Mouse (Mus musculus): ENCODE measurements around the gene Rusc1. TPM values are rescaled to one million over a fixed set of nuclear protein-coding genes. Genes with fewer than 3 reads are reported as not detected.

Gene Rusc1
- polyA plus RNA-seq, 1 experiment: 13.6 TPM

GRCm38 (mm10) chr3:89113058-89113457, 19.9 kb upstream of the Rusc1 start:
- H3K4me3 ChIP-seq (ENCODE audit: low read depth, low read length): no peak overlapping the region
- no peaks in the 10 kb centered on the region for H3K4me1 ChIP-seq (ENCODE audit: control insufficient read depth, insufficient read depth, low read length)
- H3K27ac ChIP-seq (ENCODE audit: insufficient read depth, low read length): no peak overlapping the region
- no peak for TF ChIP-seq EP300 (IDR thresholded peaks at IDR 0.05; ENCODE audit: insufficient read depth, low read depth, low read length)
- TF ChIP-seq POLR2A (IDR thresholded peaks at IDR 0.05; ENCODE audit: insufficient read depth, low read length): no peak
- no peak for TF ChIP-seq CTCF (IDR thresholded peaks at IDR 0.05; ENCODE audit: low read depth, low read length)
- no peaks in the 10 kb centered on the region for H3K9me3 ChIP-seq (replicated peaks; ENCODE audit: control insufficient read depth, insufficient read depth, low read length, poor library complexity, severe bottlenecking)
- no peak overlapping the region for H3K9ac ChIP-seq (ENCODE audit: low read depth, poor library complexity, severe bottlenecking)
- no peaks in the 10 kb centered on the region for H3K36me3 ChIP-seq (ENCODE audit: control insufficient read depth, insufficient read depth, low read length, poor library complexity, severe bottlenecking)
- H3K27me3 ChIP-seq (ENCODE audit: control insufficient read depth, insufficient read depth, low read length, poor library complexity, severe bottlenecking): no peaks in the 10 kb centered on the region

GRCm38 (mm10) chr3:89108146-89108545, 15.0 kb upstream of the Rusc1 start:
- no peaks in the 10 kb centered on the region for H3K27me3 ChIP-seq (ENCODE audit: control insufficient read depth, insufficient read depth, low read length, poor library complexity, severe bottlenecking)
- H3K4me1 ChIP-seq (ENCODE audit: control insufficient read depth, insufficient read depth, low read length): no peaks in the 10 kb centered on the region
- no peak overlapping the region for H3K4me3 ChIP-seq (ENCODE audit: low read depth, low read length)
- no peak overlapping the region for H3K27ac ChIP-seq (ENCODE audit: insufficient read depth, low read length)
- no peaks in the 10 kb centered on the region for H3K9me3 ChIP-seq (replicated peaks; ENCODE audit: control insufficient read depth, insufficient read depth, low read length, poor library complexity, severe bottlenecking)
- no peak for TF ChIP-seq CTCF (IDR thresholded peaks at IDR 0.05; ENCODE audit: low read depth, low read length)
- no peak for TF ChIP-seq EP300 (IDR thresholded peaks at IDR 0.05; ENCODE audit: insufficient read depth, low read depth, low read length)
- TF ChIP-seq POLR2A (IDR thresholded peaks at IDR 0.05; ENCODE audit: insufficient read depth, low read length): no peak
- no peaks in the 10 kb centered on the region for H3K36me3 ChIP-seq (ENCODE audit: control insufficient read depth, insufficient read depth, low read length, poor library complexity, severe bottlenecking)
- no peak overlapping the region for H3K9ac ChIP-seq (ENCODE audit: low read depth, poor library complexity, severe bottlenecking)

GRCm38 (mm10) chr3:89107545-89107944, 14.4 kb upstream of the Rusc1 start:
- no peak overlapping the region for H3K9ac ChIP-seq (ENCODE audit: low read depth, poor library complexity, severe bottlenecking)
- no peaks in the 10 kb centered on the region for H3K36me3 ChIP-seq (ENCODE audit: control insufficient read depth, insufficient read depth, low read length, poor library complexity, severe bottlenecking)
- H3K4me3 ChIP-seq (ENCODE audit: low read depth, low read length): no peak overlapping the region
- TF ChIP-seq CTCF (IDR thresholded peaks at IDR 0.05; ENCODE audit: low read depth, low read length) (no peak), POLR2A (IDR thresholded peaks at IDR 0.05; ENCODE audit: insufficient read depth, low read length) (no peak), EP300 (IDR thresholded peaks at IDR 0.05; ENCODE audit: insufficient read depth, low read depth, low read length) (no peak)
- no peaks in the 10 kb centered on the region for H3K27me3 ChIP-seq (ENCODE audit: control insufficient read depth, insufficient read depth, low read length, poor library complexity, severe bottlenecking)
- no peaks in the 10 kb centered on the region for H3K4me1 ChIP-seq (ENCODE audit: control insufficient read depth, insufficient read depth, low read length)
- no peak overlapping the region for H3K27ac ChIP-seq (ENCODE audit: insufficient read depth, low read length)
- no peaks in the 10 kb centered on the region for H3K9me3 ChIP-seq (replicated peaks; ENCODE audit: control insufficient read depth, insufficient read depth, low read length, poor library complexity, severe bottlenecking)

GRCm38 (mm10) chr3:89106881-89107280, 13.8 kb upstream of the Rusc1 start:
- no peak overlapping the region for H3K27ac ChIP-seq (ENCODE audit: insufficient read depth, low read length)
- no peaks in the 10 kb centered on the region for H3K4me1 ChIP-seq (ENCODE audit: control insufficient read depth, insufficient read depth, low read length)
- H3K4me3 ChIP-seq (ENCODE audit: low read depth, low read length): no peak overlapping the region
- no peaks in the 10 kb centered on the region for H3K27me3 ChIP-seq (ENCODE audit: control insufficient read depth, insufficient read depth, low read length, poor library complexity, severe bottlenecking)
- TF ChIP-seq POLR2A (IDR thresholded peaks at IDR 0.05; ENCODE audit: insufficient read depth, low read length): no peak
- no peak for TF ChIP-seq CTCF (IDR thresholded peaks at IDR 0.05; ENCODE audit: low read depth, low read length)
- no peak for TF ChIP-seq EP300 (IDR thresholded peaks at IDR 0.05; ENCODE audit: insufficient read depth, low read depth, low read length)
- no peaks in the 10 kb centered on the region for H3K9me3 ChIP-seq (replicated peaks; ENCODE audit: control insufficient read depth, insufficient read depth, low read length, poor library complexity, severe bottlenecking)
- no peaks in the 10 kb centered on the region for H3K36me3 ChIP-seq (ENCODE audit: control insufficient read depth, insufficient read depth, low read length, poor library complexity, severe bottlenecking)
- no peak overlapping the region for H3K9ac ChIP-seq (ENCODE audit: low read depth, poor library complexity, severe bottlenecking)

- no peak overlapping the region for H3K4me3 ChIP-seq (ENCODE audit: low read depth, low read length)
- H3K9ac ChIP-seq (ENCODE audit: low read depth, poor library complexity, severe bottlenecking): no peak overlapping the region
- TF ChIP-seq POLR2A (IDR thresholded peaks at IDR 0.05; ENCODE audit: insufficient read depth, low read length): no peak
- no peak for TF ChIP-seq EP300 (IDR thresholded peaks at IDR 0.05; ENCODE audit: insufficient read depth, low read depth, low read length)
- TF ChIP-seq CTCF (IDR thresholded peaks at IDR 0.05; ENCODE audit: low read depth, low read length): no peak
- H3K4me1 ChIP-seq (ENCODE audit: control insufficient read depth, insufficient read depth, low read length): no peaks in the 10 kb centered on the region
- no peaks in the 10 kb centered on the region for H3K27me3 ChIP-seq (ENCODE audit: control insufficient read depth, insufficient read depth, low read length, poor library complexity, severe bottlenecking)
- no peaks in the 10 kb centered on the region for H3K9me3 ChIP-seq (replicated peaks; ENCODE audit: control insufficient read depth, insufficient read depth, low read length, poor library complexity, severe bottlenecking)
- H3K27ac ChIP-seq (ENCODE audit: insufficient read depth, low read length): no peak overlapping the region
- H3K36me3 ChIP-seq (ENCODE audit: control insufficient read depth, insufficient read depth, low read length, poor library complexity, severe bottlenecking): peaks cover 22% of the 10 kb centered on the region
Observed at GRCm38 (mm10) chr3:89103291-89103595, 10.1 kb upstream of the Rusc1 start.

GRCm38 (mm10) chr3:89102495-89103290, 9.6 kb upstream of the Rusc1 start:
- Histone ChIP-seq H3K4me3 (ENCODE audit: low read depth, low read length) (peak overlapping the region; percentile 13; the same call in 1 of the 2 replicates), H3K4me1 (ENCODE audit: control insufficient read depth, insufficient read depth, low read length) (no peaks in the 10 kb centered on the region), H3K36me3 (ENCODE audit: control insufficient read depth, insufficient read depth, low read length, poor library complexity, severe bottlenecking) (peaks cover 27% of the 10 kb centered on the region), H3K27me3 (ENCODE audit: control insufficient read depth, insufficient read depth, low read length, poor library complexity, severe bottlenecking) (no peaks in the 10 kb centered on the region), H3K27ac (ENCODE audit: insufficient read depth, low read length) (peak overlapping the region; percentile 90), H3K9me3 (replicated peaks; ENCODE audit: control insufficient read depth, insufficient read depth, low read length, poor library complexity, severe bottlenecking) (no peaks in the 10 kb centered on the region), H3K9ac (ENCODE audit: low read depth, poor library complexity, severe bottlenecking) (peak overlapping the region; percentile 26; the same call in 1 of the 2 replicates)
- TF ChIP-seq CTCF (IDR thresholded peaks at IDR 0.05; ENCODE audit: low read depth, low read length): no peak
- TF ChIP-seq EP300 (IDR thresholded peaks at IDR 0.05; ENCODE audit: insufficient read depth, low read depth, low read length): no peak
- no peak for TF ChIP-seq POLR2A (IDR thresholded peaks at IDR 0.05; ENCODE audit: insufficient read depth, low read length)

All from ES-Bruce4 (cell line).